Mouse (Mus musculus) effector memory CD4-positive, alpha-beta T cell, adult 7 months (primary cell): Measurements from ENCODE around the gene Nifk. TPM values are rescaled to one million over a fixed set of nuclear protein-coding genes. Genes with fewer than 3 reads are reported as not detected.

Experiments
- polyA plus RNA-seq: library from polyadenylated mRNA; unstranded; fragments of 100-300 nt; shearing (Covaris generic); gene quantifications from one replicate; pipeline ENCODE4 v1.2.1, GENCODE M21; 2017

The Nifk gene
- 35.3 TPM for polyA plus RNA-seq

GRCm38 (mm10) chr1:118321661-118322201 lies at the start of gene Nifk:
TSS of gene Nifk (plus strand) at chr1:118321839.

GRCm38 (mm10) chr1:118311622-118312326 lies 9.9 kb upstream of the Nifk start, which contains the start of gene Tsn:
TSS of gene Tsn (minus strand) at chr1:118311739.

Other genes starting within 250 kb of the Nifk start
- gene Gm29106, start 145.3 kb upstream of the Nifk start, polyA plus RNA-seq = not detected
- gene Tsn, start 10.1 kb upstream of the Nifk start, polyA plus RNA-seq = 138 TPM
- 30.8 TPM for gene Clasp1, start 67.2 kb downstream of the Nifk start, polyA plus RNA-seq